Mouse (Mus musculus) lung, postnatal 36 days (tissue): ENCODE measurements at regions not wholly inside any gene's neighbourhood (a gene's known extent, or its start where the extent isn't known, plus 50 kb on each side); places are given as distances from the start of the nearest gene placed in this dataset.
A peak's percentile ranks its signal among the peaks of the same experiment; 100 is the strongest.

ENCODE experiments used
- DNase-seq: peaks from one replicate; pipeline ENCODE4 v3.0.0; 2022; ENCODE audit warnings: mixed read lengths

DNA sequence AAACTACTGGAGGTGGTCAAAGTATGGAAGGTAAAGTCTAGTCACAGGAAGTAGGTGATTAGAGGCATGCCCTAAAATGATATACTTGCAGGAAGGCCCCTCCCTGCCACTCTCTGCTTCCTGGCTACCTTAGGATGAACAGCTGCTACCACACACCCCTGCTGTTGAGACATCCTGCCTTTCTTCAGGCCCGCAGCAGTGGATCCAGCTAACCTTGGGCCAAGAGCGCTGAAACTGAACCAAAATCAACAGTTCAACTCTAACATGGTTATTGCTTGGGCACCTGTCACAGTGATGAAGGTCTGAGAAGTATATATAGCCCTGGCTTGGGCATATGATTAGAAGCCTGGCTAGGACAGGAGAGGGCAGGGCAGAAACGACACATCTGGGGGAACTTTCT is 352.4 kb downstream of the Prdm2 start:
- no peak for DNase-seq

DNA sequence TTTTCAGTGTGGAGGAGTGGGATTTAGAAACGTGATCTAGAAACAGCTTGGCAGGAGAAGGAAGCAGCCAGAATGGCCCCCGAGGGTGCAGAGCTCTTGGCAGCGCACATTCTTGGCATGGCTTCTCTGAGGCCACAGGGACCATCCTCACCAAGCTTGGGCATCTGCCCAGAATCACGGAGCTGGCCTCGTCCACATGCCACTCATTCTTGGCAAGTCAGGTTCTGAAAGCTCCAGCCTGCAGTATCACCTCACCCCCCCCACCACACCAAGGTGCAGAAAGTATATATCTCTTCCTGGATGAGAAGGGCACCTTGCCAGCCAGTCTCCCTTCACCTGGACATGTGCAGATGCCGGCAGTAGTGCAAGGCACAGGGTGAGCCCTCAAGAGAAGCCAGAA is 356.2 kb downstream of the Prdm2 start:
- no peak for DNase-seq

GRCm38 (mm10) chr4:142855635-142856034 is 357.2 kb downstream of the Prdm2 start:
- DNase-seq, result no peak

GRCm38 (mm10) chr4:142853924-142854323 is 358.9 kb downstream of the Prdm2 start:
- no peak for DNase-seq

- no peak for DNase-seq
Measured at GRCm38 (mm10) chr4:142845066-142845696, 367.6 kb downstream of the Prdm2 start.

DNA sequence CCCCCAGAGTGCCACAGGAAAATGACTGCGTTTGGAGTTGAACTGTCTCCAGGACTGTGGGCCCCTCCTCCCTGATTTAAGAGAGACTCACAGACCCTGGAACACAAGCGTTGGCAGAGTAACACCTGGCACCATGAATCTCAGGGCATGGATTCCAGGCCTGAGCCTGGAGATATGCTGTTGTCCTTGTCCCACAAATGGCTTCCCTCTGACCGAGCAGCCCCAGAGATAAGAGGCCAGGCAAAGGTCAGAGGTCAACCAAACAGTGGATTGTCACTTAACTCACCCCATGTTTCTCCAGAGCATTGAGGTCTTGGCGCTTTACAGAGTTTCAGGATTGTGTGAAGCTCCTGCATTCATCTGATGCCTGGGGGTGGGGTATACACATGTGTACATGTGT is 373.3 kb downstream of the Prdm2 start:
- DNase-seq, result no peak

GRCm38 (mm10) chr4:142838363-142838964 is 374.3 kb downstream of the Prdm2 start:
- DNase-seq, result no peak

DNA sequence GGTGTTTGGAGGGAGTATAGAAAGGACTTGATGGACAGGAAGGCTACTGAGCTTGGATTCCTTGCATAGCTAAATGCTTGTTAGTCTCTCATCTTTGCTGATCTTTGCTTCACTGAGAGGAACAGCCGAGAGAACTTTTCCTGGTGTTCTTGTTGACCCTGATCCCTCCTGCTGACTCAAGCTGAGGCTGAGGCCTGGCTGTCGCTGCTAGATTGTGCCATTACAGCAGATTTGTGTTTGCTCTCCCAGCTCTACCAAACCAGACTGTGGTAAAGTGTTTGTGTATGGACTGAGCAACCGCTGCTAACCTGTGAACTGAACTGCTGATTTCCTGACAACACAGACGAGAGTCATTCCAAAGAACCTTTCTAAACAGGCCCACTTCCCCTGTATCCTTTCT is 375.2 kb downstream of the Prdm2 start:
- DNase-seq, result no peak

GRCm38 (mm10) chr4:142829711-142830110 is 383.1 kb downstream of the Prdm2 start:
- no peak for DNase-seq

- no peak for DNase-seq
Measured at GRCm38 (mm10) chr4:142828969-142829368, 383.8 kb downstream of the Prdm2 start.

- no peak for DNase-seq
Measured at GRCm38 (mm10) chr4:142826250-142826893, 386.4 kb downstream of the Prdm2 start.

- no peak for DNase-seq
Measured at GRCm38 (mm10) chr4:142825786-142826185, 387.0 kb downstream of the Prdm2 start.

DNA sequence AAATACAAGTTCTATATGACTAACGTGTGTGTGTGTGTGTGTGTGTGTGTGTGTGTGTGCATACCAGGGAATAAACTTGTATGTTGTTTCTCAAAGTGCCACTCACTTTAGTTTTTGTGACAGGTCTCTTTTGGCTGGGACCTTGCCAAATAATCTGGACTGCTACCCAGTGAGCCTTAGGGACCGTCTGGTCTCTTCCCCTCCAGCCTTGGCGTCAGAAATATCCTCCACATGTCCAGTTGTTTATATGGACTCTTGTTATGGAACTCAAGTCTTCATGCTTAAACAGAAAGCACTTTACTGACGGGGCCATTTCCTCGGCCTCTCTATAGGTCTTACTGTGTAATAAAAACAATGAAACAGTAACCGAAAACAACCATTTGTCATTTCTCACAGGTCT is 394.4 kb downstream of the Prdm2 start:
- DNase-seq, result no peak

DNA sequence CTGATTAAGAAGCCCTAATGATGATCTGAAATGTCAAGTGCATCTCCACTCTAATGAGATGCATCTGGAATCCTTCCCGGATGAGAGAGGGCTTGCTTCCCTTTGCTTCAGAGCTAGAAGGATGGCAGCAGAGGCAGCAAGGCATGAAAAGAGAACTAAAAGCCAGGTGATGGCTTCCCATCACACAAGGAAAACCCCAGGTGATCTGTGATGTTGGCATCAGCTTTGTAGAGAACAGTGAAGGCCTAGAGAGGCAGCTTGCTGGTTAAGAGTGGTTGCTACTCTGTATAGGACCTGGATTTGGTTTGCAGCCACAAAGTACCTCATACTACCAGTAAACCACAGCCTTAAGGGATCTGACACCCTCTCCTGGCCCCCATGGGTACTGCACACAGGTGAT is 395.8 kb downstream of the Prdm2 start:
- DNase-seq, result no peak

- no peak for DNase-seq
Measured at GRCm38 (mm10) chr4:142803819-142804218, 409.0 kb downstream of the Prdm2 start.

- no peak for DNase-seq
Measured at GRCm38 (mm10) chr4:142799291-142799690, 413.5 kb downstream of the Prdm2 start.

GRCm38 (mm10) chr4:142798834-142799233 is 414.0 kb downstream of the Prdm2 start:
- DNase-seq, result no peak

DNA sequence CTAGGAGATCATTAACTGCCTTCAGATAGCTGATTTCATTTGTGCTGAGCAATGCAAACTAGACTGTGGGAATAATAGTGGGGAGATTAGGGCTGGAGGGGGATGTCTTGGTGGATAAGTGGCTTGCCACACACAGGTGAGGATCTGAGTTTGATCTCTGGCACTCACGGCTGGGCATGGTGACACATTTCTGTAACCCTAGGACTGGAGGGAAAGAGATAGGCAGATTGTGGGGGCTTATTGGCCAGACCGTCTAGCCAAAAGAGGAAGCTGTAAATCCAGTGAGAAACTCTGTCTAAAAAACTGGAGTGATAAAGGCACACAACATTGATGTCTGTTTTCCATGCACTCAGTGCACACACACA is 420.2 kb downstream of the Prdm2 start:
- DNase-seq, result no peak

DNA sequence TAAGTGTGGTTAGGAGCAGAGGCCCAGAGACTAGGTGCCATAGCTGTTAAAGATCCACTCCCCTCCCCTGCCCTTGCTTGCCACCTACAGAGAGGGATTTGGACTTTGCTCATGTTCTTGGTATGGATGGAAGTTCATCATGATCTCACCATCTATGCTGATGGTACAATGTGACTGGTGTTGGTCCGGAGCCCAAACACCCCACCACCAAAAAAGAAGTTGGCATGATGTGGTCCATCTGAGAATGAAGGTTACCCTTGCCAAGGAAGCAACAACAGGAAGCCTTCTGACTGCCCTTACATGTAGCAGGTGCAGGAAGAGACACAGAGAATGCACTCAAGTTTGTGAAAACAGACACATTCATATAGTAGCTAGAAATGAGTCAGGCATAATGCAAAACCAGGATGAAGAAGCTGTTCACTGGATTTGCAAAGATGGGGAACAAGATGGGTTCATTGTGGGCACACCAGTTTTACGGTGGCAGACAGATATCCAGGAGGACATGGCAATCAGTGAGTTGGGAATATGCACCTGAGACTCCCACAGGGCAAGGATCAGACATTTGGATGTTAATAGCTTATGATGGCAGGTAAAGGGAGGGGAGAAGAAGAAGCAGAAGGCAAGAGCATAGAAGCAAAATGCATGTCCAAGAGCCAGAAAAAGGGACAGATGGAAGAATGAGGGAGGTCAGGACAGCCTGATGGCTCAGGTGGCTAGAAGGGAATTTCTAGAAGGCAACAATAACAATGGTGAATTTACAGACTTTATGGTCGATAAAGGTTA is 420.8 kb downstream of the Prdm2 start:
- DNase-seq, result no peak

- no peak for DNase-seq
Measured at GRCm38 (mm10) chr4:142789048-142789447, 423.7 kb downstream of the Prdm2 start.

DNA sequence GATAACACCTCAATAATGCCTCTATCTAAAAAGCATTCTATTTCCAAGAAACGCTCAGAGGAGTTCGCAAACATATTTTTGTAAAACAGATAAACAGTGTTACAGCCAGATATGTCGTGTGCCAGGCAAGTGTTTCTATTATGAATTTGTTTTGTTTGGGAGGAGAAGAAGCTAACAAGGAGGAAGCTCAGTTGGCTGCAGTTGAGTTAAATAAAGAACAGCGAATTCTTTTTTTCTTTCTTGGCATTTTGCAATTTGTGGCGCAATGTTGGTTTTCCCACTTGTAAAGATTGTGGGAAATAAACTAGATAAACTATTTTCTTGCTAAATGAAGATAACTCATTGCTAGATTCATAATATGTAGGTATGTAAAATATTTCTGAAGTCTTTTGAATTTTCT is 427.4 kb downstream of the Prdm2 start:
- peak; percentile 28 for DNase-seq

- no peak for DNase-seq
Measured at GRCm38 (mm10) chr4:142776711-142777411, 435.9 kb downstream of the Prdm2 start.

DNA sequence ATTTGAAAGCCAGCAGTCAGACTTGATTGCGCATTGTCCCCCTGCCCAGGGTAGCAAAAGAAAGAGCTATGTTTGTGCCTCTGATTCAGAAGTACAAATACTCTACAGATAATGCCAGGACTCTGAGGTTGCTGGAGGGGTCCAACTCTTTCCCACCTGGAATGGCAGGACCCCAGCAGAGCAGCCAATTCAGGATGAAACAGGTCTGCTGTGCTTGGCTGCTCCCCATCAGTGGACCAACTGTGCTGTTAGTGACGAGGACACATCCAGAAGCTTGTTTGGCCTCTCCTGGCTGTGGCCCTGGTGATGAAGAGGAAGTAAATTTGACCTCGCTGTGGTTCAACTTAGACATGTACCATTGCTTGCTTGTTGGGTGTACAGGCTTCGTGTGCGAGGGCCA is 437.8 kb downstream of the Prdm2 start:
- no peak for DNase-seq
